Mouse (Mus musculus): ENCODE measurements around the gene Tpcn2.
A peak's percentile ranks its signal among the peaks of the same experiment; 100 is the strongest.

Tpcn2 gene

DNA sequence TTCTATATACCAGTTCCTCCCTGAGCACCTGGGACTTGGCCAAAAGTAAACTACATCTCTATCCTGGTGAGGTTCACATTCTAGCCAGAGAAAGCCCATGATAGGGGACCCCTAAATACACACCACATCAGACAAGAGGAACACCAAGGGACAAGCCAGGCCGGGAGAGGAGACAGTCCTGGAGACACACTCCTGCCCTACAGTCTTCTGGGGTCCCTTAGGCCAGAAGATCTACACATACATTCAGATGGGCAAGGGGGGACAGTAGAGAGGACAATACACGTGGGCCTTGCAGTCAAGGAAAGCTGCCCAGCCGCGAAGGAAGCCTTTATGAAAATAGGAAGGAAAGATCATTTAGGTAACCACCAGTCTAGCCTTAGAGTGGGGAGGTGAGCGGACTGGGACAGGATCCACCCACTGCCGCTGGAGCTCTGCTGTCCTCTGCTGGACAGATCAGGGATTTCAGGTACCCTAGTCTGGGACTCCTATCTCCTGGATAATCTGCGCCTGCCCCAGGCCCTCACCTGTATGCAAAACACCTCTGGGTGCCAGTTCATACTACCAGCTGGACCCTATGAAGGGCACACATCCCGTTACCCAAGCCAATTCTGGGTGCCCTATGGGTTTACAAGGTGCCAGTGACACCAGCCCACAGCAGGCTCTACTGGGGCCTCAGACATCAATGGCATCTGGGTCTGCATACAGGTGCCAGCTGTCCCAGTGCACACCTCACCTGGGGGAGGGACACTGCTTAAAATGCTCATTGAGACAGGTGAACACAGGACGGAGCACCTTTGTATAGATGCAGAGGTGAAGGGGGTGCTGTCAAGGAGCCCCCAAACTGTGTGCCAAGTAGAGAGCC is 40.7 kb downstream of the Tpcn2 start:
- DNase-seq (ENCODE audit: low spot score in 2 of 2), result peak; percentile 53 to 78

DNA sequence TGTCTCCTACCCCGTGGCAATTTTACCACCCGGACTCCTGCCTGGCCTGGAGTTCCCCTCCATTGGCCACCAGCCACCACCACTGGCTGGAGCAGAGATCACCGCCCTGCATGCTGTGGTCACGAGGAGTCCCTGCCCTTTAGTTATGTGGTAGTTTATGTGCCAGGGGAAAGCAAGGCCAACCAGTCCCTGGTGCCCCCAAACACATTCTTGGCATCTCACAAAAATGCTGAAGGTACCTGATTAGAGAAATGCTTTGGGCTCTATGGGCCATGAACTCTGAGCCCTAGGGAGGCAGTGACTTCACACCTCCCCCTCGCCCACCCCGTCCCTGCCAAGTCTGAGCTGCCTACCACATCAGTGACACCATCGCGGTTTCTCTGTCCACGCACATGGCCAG is 41.8 kb downstream of the Tpcn2 start:
- no peak for DNase-seq (ENCODE audit: low spot score in 2 of 2)

DNA sequence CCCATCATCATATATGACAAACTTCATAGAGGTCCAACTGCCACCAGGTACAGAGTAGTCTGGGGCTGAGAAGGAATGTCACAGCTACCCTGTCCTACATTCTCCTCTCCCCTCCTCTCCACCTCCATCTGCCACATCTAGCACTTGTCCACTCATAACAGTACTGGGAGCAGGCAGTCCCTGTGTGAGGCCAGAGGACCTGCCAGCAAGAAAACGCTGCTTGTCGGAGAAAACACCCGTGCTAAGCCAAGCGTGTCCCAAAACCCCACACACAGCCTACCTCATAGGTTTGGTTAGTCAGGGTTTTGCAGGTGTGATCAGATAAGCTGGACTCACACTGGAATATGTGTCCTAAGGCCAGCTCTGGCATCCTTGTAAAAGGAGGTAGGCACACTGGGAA is 42.9 kb downstream of the Tpcn2 start:
- DNase-seq (ENCODE audit: low spot score in 2 of 2), result no peak

DNA sequence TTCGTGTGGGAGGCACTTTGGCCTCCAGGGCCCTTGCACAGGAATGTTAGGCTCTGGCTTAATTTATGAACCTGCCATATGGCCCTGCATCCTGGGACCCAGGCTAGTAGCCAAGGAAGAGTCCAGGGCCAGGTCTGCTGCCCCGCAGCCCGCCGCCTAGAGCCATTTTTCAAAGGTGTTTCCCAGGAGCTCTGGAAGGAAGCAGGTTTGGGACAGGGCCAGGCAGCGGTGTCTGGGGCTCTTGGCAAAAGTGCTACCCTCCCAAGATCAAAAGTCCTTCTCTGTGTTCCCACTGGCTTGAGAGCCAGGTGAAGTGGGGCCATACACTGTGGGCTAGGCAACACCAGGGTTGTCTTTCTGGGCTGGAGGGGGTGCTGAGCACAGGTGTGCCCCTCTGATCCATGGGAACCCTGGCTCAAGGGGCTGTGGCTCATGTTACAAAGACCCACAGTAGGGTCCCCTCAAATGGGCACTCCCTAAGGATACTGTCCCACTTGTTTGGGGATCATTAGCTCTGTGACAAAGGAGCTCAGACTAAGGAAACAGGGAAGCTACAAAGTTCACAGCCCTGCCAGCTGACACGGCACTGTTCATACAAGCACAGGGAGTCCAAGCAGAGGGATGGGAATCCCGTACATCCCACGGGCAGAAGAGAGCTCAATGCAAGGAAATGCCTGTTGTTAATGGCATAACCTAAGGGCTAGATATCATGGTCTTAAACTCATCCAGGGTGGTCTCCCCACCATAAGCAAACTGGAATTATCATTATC is 43.9 kb downstream of the Tpcn2 start:
- DNase-seq (ENCODE audit: low spot score in 2 of 2), result no peak

- no peak for DNase-seq (ENCODE audit: low spot score in 2 of 2)
These were observed 44.7 kb downstream of the Tpcn2 start for GRCm38 (mm10) chr7:145239145-145239544.

DNA sequence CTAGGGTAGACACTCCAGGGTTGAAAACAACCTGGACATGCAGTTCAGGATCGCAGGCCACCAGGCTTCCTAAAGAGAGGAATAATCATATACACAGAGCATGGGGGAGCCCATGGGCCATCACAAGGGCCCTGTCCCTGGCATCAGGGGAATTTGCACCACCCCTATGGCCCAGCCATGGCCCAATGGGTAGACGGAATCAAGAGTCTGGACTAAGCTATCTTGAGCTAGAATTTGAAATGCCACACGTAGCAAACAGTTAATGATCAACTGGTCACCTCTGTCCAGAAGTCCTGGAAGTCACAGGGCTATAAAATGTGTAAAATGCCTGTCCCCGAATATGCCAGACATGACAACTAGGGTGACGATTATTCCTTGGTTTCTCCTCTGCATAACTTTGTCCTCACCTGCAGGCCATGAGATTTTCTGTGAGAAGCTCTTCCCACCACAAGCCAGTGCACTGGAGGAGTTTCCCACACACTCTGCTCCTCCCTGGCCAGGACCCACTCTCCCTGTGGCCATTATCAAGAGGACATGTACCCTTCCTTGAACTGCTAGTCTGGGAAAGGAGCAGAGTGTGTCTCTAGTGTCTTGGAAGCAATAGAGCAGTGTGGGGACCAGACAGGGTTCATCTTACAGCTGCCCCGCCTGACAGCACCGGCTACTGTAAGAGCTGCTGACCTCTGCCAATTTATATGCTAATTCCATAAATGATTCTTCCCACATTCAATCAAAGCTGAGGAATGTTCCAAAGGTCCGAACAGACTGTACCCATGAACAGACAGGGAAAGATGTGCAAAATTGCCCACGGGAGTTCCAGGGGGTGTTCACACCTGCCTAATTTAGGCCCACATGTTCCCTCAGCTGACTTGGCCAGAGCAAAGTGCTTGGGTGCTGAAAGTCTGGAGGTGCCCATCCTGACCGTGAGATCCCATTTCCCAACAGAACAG is 48.7 kb downstream of the Tpcn2 start:
- DNase-seq (ENCODE audit: low spot score in 2 of 2), result no peak

- DNase-seq (ENCODE audit: low spot score in 2 of 2), result no peak
These were observed 52.2 kb downstream of the Tpcn2 start for GRCm38 (mm10) chr7:145231659-145232058.

DNA sequence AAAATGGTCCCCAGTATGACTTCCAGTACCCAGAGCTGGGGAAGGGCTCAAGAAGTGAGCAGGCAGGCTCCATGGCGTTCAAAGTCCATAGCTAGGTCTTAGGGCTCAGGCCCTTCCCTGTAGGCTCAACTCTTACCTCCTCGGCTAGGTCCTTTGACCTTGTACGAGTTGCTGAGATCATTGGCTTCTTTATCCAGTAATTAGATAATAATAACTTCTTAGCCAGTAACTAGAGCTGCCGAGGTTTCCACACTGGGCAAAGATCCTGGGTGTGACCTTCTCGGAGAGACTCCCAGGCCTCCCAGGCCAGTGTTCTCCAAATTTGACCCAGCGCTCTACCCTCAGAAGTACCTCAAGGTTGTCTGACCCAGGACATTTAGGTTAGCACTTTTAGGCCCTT is 57.2 kb downstream of the Tpcn2 start:
- no peak for DNase-seq (ENCODE audit: low spot score in 2 of 2)

DNA sequence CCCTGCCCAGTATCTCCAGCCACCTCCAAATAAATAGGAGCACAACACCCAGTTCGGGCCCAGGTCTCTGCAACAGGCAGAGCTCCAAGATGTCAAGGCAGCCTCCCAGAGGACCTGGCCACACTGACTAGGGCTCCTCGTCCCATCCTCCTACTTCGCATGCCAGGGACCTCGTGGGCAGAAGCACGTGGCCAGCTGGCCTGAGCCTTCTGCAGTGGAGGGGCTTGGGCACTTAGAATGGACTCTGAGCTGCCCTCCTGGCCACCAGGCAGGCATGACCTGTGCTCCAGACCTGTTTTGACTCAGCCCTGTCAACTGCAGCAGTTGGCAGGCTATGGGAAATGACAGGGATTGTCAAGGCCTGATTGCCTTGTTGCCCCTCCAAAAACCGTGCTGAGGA is 58.2 kb downstream of the Tpcn2 start:
- DNase-seq (ENCODE audit: low spot score in 2 of 2), result no peak

GRCm38 (mm10) chr7:145221841-145222689 is 61.7 kb downstream of the Tpcn2 start:
- no peak for DNase-seq (ENCODE audit: low spot score in 2 of 2)

DNA sequence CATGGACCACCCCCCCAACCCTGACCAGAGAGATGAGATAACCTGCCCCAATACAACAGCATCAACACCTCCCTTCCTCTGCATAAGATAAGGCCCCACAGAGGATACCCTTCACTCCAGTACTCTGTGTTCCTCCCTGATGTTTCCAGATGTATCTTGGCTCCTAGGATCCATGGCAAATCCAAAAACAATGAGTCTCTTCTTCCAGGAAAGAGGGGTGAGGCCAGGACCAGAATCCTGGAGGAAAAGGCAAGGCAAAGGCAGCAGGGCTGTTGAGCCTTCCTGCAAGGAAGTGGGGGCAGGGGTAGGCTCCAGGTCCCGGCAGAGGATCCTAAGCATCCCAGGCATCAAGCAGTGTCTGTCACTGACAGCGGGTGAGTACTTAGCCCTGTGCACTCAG is 62.5 kb downstream of the Tpcn2 start:
- DNase-seq (ENCODE audit: low spot score in 2 of 2), result no peak

GRCm38 (mm10) chr7:145219420-145219831 is 64.4 kb downstream of the Tpcn2 start:
- DNase-seq (ENCODE audit: low spot score in 2 of 2), result no peak

GRCm38 (mm10) chr7:145216591-145216990 is 67.2 kb downstream of the Tpcn2 start:
- no peak for DNase-seq (ENCODE audit: low spot score in 2 of 2)

GRCm38 (mm10) chr7:145215476-145215875 is 68.3 kb downstream of the Tpcn2 start:
- no peak for DNase-seq (ENCODE audit: low spot score in 2 of 2)

DNA sequence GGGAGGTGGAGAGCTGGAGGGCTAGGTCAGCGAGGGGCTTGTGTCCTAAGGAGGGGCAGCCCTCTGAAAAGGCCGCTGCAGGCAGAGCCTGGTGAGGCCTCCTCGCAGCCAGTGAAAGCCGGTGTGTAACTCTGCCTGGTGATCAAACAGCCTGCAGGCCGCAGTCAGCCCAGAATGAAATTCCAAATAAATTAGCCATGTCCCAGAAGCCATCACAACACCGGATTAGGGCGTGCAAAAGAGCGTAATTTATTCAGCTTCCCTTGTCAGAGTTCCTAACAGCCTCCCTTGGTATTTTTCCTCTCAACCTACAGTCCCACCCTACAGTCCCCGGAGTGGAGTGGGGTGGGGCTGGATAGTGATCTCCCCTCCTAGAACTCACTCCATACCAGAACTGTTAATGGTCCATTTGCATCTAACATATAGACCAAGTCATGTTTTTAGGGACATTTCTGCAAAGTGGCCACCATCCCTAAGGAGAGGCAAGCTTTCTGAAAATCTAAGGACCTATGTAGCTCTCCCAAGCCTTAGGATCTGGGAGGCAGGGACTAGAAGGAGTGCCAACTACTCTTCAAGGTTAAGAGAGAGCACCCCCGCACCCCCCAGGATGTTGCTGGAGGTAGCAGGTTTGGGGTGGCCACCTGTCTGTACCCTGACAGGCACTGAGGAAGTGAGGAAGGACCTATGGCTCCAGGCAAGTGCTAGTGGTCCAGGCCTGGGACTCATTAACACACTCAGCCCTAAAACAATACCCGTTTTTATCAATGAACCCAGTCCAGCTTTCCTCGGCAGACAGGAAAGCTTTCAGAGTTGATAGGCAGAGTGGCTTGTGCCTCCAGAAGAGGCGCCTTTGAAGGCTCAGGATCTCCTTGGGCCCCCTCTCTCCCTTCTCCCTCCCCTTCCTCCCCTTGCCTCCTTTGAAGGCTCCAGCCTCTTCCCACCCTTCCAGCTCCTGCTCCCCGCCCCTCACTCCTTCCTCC is 71.8 kb downstream of the Tpcn2 start:
- DNase-seq (ENCODE audit: low spot score in 2 of 2), result no peak

DNA sequence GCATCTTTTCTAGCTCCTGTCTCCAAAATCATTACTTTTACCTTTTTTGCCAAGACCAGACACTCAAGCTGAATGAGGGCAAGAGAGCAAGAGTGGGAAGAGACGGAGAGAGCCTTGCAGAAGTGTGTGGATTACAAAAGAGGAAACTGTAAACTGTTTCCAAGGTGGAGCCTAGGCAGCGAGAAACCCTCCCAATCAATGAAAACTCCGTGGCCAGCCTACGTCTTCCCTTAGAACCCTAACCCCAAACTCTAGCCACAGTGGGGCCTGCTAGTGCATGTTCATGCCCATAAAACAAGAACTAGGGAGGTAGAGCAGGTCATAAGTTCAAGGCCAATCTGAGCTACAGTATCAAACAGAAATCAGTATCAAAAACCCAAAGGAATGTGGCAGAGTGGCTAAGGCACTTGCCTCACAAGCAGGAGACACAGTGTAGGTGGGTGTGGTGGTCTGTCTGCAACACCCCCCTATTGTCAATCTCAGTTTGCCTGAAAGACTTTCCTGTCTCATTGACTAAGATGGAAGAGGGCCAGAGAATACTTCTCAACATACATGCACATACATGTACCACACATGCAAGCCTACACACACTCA is 73.2 kb downstream of the Tpcn2 start:
- no peak for DNase-seq (ENCODE audit: low spot score in 2 of 2)

DNA sequence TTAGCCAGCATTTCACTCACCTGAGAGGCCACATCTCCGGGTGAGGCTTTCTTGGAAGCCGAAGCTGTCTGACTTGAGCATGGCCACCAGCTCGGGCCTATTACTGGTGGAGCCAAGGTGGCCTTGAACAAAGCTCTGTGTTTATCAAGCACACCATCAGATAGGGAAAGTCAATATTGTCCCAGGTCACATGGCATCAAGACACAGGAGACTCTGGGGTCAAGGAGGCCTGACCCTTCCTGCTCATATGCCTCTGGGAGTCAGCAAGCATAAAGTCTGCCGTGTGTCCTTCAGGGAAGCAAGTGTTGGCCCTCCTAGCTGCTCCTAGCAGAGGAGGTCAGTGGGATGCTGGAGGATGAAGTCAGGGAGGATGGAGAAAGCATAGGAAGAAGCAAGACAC is 75.8 kb downstream of the Tpcn2 start, which contains the start of gene 1810010D01Rik:
TSS of gene 1810010D01Rik (minus strand) at position 114 of the 400 bp plus-strand sequence.
- no peak for DNase-seq (ENCODE audit: low spot score in 2 of 2)

- DNase-seq (ENCODE audit: low spot score in 2 of 2), result no peak
These were observed 77.0 kb downstream of the Tpcn2 start for GRCm38 (mm10) chr7:145206801-145207200.

DNA sequence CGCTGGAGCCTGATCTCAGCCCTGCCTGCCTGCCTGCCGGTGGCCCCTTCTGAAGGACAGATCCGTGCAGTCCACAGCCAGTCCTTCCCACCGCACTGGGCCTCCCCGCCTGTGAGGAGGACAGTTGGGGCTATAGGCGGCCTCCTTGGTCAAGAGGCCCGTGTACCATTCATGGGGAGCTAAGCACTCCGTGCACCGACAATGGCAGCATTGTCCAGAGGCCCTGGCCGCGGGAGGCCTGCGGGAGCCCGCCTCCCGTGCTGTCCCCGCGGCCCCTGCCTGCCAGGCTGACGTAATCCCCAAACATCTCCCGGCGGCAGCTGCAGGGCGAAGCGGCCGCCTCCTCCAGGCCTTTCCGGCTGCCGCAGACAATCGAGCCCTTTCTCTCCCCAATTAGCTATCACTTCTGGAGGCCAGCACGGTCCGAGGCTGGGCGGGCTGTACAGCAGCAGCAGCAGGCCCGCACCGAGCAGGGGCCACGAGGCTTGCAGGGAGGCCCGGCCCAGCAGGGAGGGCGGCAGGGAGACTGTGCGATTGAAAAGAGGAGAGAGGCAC is 77.7 kb downstream of the Tpcn2 start:
- no peak for DNase-seq (ENCODE audit: low spot score in 2 of 2)

Data from spleen, postnatal 10 days (tissue).